Mouse (Mus musculus): Measurements from ENCODE around the gene Ptpa.

DNA sequence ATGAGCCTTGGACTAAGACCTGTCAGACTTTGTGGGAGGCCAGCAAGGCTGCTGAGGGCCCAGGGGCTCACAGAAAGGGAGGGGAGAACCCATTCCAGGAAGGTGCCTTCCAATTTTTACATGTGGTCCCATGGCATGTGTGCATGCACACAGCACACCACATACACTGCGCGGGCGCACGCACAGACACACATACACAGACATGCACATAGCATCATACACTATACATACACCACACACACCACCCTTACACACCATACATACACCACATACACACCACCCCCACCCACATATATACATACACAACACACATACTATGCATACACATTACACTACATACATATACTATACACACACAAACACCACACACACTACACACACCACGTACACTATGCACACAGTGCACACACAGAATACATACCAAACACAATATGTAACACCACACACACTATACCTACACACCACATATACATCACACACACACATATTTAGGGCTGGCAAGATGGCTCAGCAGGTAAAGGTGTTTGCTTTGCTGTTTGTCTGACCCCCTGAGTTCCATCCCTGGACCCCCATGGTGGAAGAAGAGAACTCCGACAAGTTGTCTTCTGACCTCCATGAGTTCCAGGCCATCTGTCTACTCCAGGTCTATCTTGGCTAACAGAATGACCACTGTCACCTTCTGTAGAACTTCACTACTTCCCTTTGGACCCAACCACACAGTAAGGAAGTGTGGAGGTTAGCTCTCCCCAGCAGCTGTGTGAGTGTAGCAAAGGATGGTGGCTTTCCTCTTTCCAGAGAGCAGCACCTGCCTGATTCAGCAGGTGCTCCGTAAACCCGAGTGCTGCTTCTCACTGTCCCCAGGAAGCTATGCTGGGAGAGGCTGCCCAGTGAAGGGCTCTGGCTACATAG lies 79.4 kb downstream of the Ptpa start:
- TF ChIP-seq CTCF (IDR thresholded peaks at IDR 0.05; ENCODE audit: low read depth) (no peak), EP300 (IDR thresholded peaks at IDR 0.05; ENCODE audit: low read depth) (no peak)

Data from heart, postnatal 0 days (tissue).